Mouse (Mus musculus) myocyte (in vitro differentiated cells): ENCODE results near the gene Erf. TPM values are rescaled to one million over a fixed set of nuclear protein-coding genes. Genes with fewer than 3 reads are reported as not detected.

Source experiments
- H3K27me3 ChIP-seq: one replicate; pipeline ENCODE4 v1.6.1; 2011; ENCODE audit not compliant: control insufficient read depth, insufficient read depth, insufficient read length
- H3K36me3 ChIP-seq: one replicate; pipeline ENCODE4 v1.6.1; 2011; ENCODE audit not compliant: control insufficient read depth, insufficient read depth
- H3K4me2 ChIP-seq: one replicate; pipeline ENCODE4 v1.6.1; 2011; ENCODE audit warnings: low read depth, control low read depth
- H3K4me3 ChIP-seq: one replicate; pipeline ENCODE4 v1.5.1; 2011; ENCODE audit warnings: mild to moderate bottlenecking, control low read depth, moderate library complexity
- H3K79me2 ChIP-seq: one replicate; pipeline ENCODE4 v1.6.1; 2011; ENCODE audit not compliant: control insufficient read depth, insufficient read depth
- H3ac ChIP-seq: one replicate; pipeline ENCODE4 v1.6.1; 2011; ENCODE audit not compliant: control insufficient read depth, insufficient read length
- CEBPB ChIP-seq: IDR thresholded peaks from 2 replicates; pipeline ENCODE4 v1.6.1; 2011; ENCODE audit warnings: mild to moderate bottlenecking, moderate library complexity; ENCODE audit not compliant: poor library complexity, insufficient read depth, severe bottlenecking
- E2F4 ChIP-seq: IDR thresholded peaks from one replicate; pipeline ENCODE4 v1.6.1; 2011; ENCODE audit warnings: mild to moderate bottlenecking, control low read depth, moderate library complexity; ENCODE audit not compliant: insufficient read depth
- MAX ChIP-seq: IDR thresholded peaks from one replicate; pipeline ENCODE4 v1.6.1; 2011; ENCODE audit warnings: low read depth, mild to moderate bottlenecking, control low read depth
- MYOD1 ChIP-seq, 3 experiments: IDR thresholded peaks; one replicate each; pipeline ENCODE4 v1.6.1; 2011; ENCODE audit warnings: control low read depth in 2 of 3, low read depth in 2 of 3, mild to moderate bottlenecking in 2 of 3, moderate library complexity in 1 of 3; ENCODE audit not compliant: insufficient read length in 2 of 3, control insufficient read depth in 1 of 3
- MYOG ChIP-seq, 3 experiments: IDR thresholded peaks; one replicate each; pipeline ENCODE4 v1.6.1; 2011; ENCODE audit warnings: control low read depth in 2 of 3, low read depth in 2 of 3, mild to moderate bottlenecking in 2 of 3; ENCODE audit not compliant: insufficient read length in 2 of 3, control insufficient read depth in 1 of 3, insufficient read depth in 1 of 3
- POLR2A ChIP-seq: IDR thresholded peaks from one replicate; pipeline ENCODE4 v1.6.1; 2011; ENCODE audit warnings: low read depth, mild to moderate bottlenecking, control low read depth, moderate library complexity; ENCODE audit not compliant: insufficient read length
- POLR2AphosphoS2 ChIP-seq: IDR thresholded peaks from one replicate; pipeline ENCODE4 v1.6.1; 2011; ENCODE audit warnings: low read depth, control low read depth; ENCODE audit not compliant: insufficient read length
- REST ChIP-seq: IDR thresholded peaks from one replicate; pipeline ENCODE4 v1.6.1; 2011; ENCODE audit warnings: mild to moderate bottlenecking, control low read depth, moderate library complexity; ENCODE audit not compliant: insufficient read depth, insufficient read length
- SRF ChIP-seq: IDR thresholded peaks from one replicate; pipeline ENCODE4 v1.6.1; 2011; ENCODE audit warnings: low read depth; ENCODE audit not compliant: control insufficient read depth, insufficient read length
- TCF12 ChIP-seq: IDR thresholded peaks from one replicate; pipeline ENCODE4 v1.6.1; 2011; ENCODE audit warnings: mild to moderate bottlenecking, control low read depth; ENCODE audit not compliant: poor library complexity, insufficient read depth, severe bottlenecking
- TCF3 ChIP-seq: IDR thresholded peaks from one replicate; pipeline ENCODE4 v1.6.1; 2011; ENCODE audit warnings: low read depth, control low read depth; ENCODE audit not compliant: insufficient read length
- USF1 ChIP-seq: IDR thresholded peaks from one replicate; pipeline ENCODE4 v1.6.1; 2011; ENCODE audit warnings: low read depth, mild to moderate bottlenecking, control low read depth, moderate library complexity
- polyA plus RNA-seq: library from polyadenylated mRNA; unstranded; fragments of >200 nt; fragmentation: generic; extraction: Trizol; gene quantifications from one replicate; pipeline ENCODE4 v1.2.1, GENCODE M21; 2012; ENCODE audit warnings: missing spikeins

The Erf gene
- polyA plus RNA-seq, 1 experiment: 42.5 TPM

DNA sequence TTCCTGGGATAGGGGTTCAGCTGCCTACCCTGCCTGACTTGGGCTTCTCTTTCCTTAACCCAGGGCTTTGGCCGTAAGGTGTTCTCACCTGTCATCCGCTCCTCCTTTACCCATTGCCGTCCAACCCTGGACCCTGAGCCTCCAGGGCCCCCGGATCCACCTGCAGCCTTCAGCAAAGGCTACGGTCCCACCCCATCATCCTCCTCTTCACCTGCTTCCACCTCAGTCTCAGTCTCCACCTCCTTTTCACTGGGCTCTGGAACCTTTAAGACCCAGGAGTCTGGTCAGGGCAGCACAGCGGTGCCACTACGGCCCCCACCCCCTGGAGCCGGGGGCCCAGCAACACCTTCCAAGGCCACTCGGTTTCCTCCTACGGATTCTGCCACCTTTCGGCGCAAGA, 37.5 kb upstream of the Erf start:
- H3K36me3 ChIP-seq: peaks cover 16% of the 10 kb centered on the region
- H3K79me2 ChIP-seq: peaks cover 13% of the 10 kb centered on the region
- no peaks in the 10 kb centered on the region for H3K27me3 ChIP-seq
- no peak for TF ChIP-seq MYOD1 (IDR thresholded peaks at IDR 0.05; ENCODE audit: control insufficient read depth in 1 of 3, insufficient read length in 2 of 3, low read depth in 2 of 3)
- TF ChIP-seq TCF3: no peak
- no peak for TF ChIP-seq POLR2A
- TF ChIP-seq MAX: no peak
- TF ChIP-seq TCF12: no peak
- no peak for TF ChIP-seq E2F4
- TF ChIP-seq USF1: no peak
- no peak for TF ChIP-seq REST
- no peak for TF ChIP-seq SRF
- TF ChIP-seq CEBPB: no peak
- TF ChIP-seq POLR2AphosphoS2: no peak
- no peak for TF ChIP-seq MYOG (IDR thresholded peaks at IDR 0.05; ENCODE audit: control insufficient read depth in 1 of 3, insufficient read depth in 1 of 3, insufficient read length in 2 of 3, low read depth in 2 of 3)
- H3ac ChIP-seq: no peak overlapping the region
- H3K4me2 ChIP-seq: no peak overlapping the region
- H3K4me3 ChIP-seq: no peak overlapping the region

- Histone ChIP-seq H3ac (no peak overlapping the region), H3K27me3 (no peaks in the 10 kb centered on the region), H3K4me3 (no peak overlapping the region), H3K4me2 (no peak overlapping the region), H3K79me2 (peaks cover 17% of the 10 kb centered on the region), H3K36me3 (peaks cover 16% of the 10 kb centered on the region)
- TF ChIP-seq E2F4 (no peak), TCF3 (no peak), REST (no peak), POLR2AphosphoS2 (peak; percentile 19)
Observed at GRCm38 (mm10) chr7:25286989-25287388, 36.4 kb upstream of the Erf start.

GRCm38 (mm10) chr7:25285511-25286238, 35.1 kb upstream of the Erf start:
- TF ChIP-seq POLR2AphosphoS2 (no peak), MYOG (IDR thresholded peaks at IDR 0.05; ENCODE audit: control insufficient read depth in 1 of 3, insufficient read depth in 1 of 3, insufficient read length in 2 of 3, low read depth in 2 of 3) (no peak), USF1 (no peak), REST (no peak), E2F4 (no peak), CEBPB (no peak), MYOD1 (IDR thresholded peaks at IDR 0.05; ENCODE audit: control insufficient read depth in 1 of 3, insufficient read length in 2 of 3, low read depth in 2 of 3) (no peak), TCF12 (no peak), MAX (no peak), TCF3 (no peak)
- no peak overlapping the region for H3ac ChIP-seq
- no peak overlapping the region for H3K4me2 ChIP-seq
- H3K4me3 ChIP-seq: no peak overlapping the region
- H3K79me2 ChIP-seq: peaks cover 18% of the 10 kb centered on the region
- H3K36me3 ChIP-seq: peaks cover 16% of the 10 kb centered on the region
- H3K27me3 ChIP-seq: no peaks in the 10 kb centered on the region

GRCm38 (mm10) chr7:25284766-25285165, 34.2 kb upstream of the Erf start:
- Histone ChIP-seq H3K27me3 (no peaks in the 10 kb centered on the region), H3K79me2 (peaks cover 21% of the 10 kb centered on the region), H3K36me3 (peaks cover 13% of the 10 kb centered on the region), H3K4me3 (no peak overlapping the region), H3K4me2 (no peak overlapping the region), H3ac (no peak overlapping the region)
- TF ChIP-seq CEBPB: no peak
- TF ChIP-seq POLR2AphosphoS2: peak; percentile 20
- TF ChIP-seq MYOG (IDR thresholded peaks at IDR 0.05; ENCODE audit: control insufficient read depth in 1 of 3, insufficient read depth in 1 of 3, insufficient read length in 2 of 3, low read depth in 2 of 3): no peak

- H3K79me2 ChIP-seq: peaks cover 21% of the 10 kb centered on the region
- peak overlapping the region; percentile 37 for H3K4me3 ChIP-seq
- H3K27me3 ChIP-seq: no peaks in the 10 kb centered on the region
- no peak overlapping the region for H3ac ChIP-seq
- TF ChIP-seq SRF (no peak), TCF3 (no peak), USF1 (no peak), TCF12 (no peak), CEBPB (no peak), E2F4 (no peak), POLR2A (no peak), REST (no peak), MYOD1 (IDR thresholded peaks at IDR 0.05; ENCODE audit: control insufficient read depth in 1 of 3, insufficient read length in 2 of 3, low read depth in 2 of 3) (no peak), POLR2AphosphoS2 (no peak), MAX (no peak)
- H3K4me2 ChIP-seq: peak overlapping the region; percentile 87
- peaks cover 7% of the 10 kb centered on the region for H3K36me3 ChIP-seq
Observed at GRCm38 (mm10) chr7:25284171-25284570, 33.6 kb upstream of the Erf start.
